Mouse (Mus musculus) lung, embryonic 14.5 days (tissue): ENCODE measurements around the gene Ptpro. TPM values are rescaled to one million over a fixed set of nuclear protein-coding genes. Genes with fewer than 3 reads are reported as not detected.

Experiments used
- ATAC-seq: fragments of 200-750 bp; cut with Nextera tagmentation; 2 replicates; pipeline ENCODE4 v1.8.0; 2017; ENCODE audit warnings: mild to moderate bottlenecking, moderate TSS enrichment, moderate library complexity; ENCODE audit not compliant: insufficient read depth
- DNase-seq: peaks from one replicate; pipeline ENCODE4 v3.0.0-alpha.2; 2015
- H3K27ac ChIP-seq: fragments of 300-500 bp; sonication (generic); 2 replicates; pipeline ENCODE4 v1.5.1; 2014; ENCODE audit warnings: low read depth, mild to moderate bottlenecking, moderate library complexity
- H3K27me3 ChIP-seq: fragments of 300-500 bp; sonication (generic); 2 replicates; pipeline ENCODE4 v1.6.1; 2014; ENCODE audit warnings: low read length, control low read depth; ENCODE audit not compliant: insufficient read depth
- H3K36me3 ChIP-seq: fragments of 300-500 bp; sonication (generic); 2 replicates; pipeline ENCODE4 v1.6.1; 2014; ENCODE audit warnings: control low read depth; ENCODE audit not compliant: insufficient read depth
- H3K4me1 ChIP-seq: fragments of 300-500 bp; sonication (generic); 2 replicates; pipeline ENCODE4 v1.6.1; 2014; ENCODE audit warnings: antibody characterized with exemption, control low read depth; ENCODE audit not compliant: insufficient read depth
- H3K4me2 ChIP-seq: fragments of 300-500 bp; sonication (generic); 2 replicates; pipeline ENCODE4 v1.6.1; 2014; ENCODE audit warnings: mild to moderate bottlenecking
- H3K4me3 ChIP-seq: fragments of 300-500 bp; sonication (generic); 2 replicates; pipeline ENCODE4 v1.5.1; 2014; ENCODE audit warnings: low read depth, low read length
- H3K9ac ChIP-seq: fragments of 300-500 bp; sonication (generic); 2 replicates; pipeline ENCODE4 v1.6.1; 2014
- H3K9me3 ChIP-seq: fragments of 300-500 bp; sonication (generic); 2 replicates; pipeline ENCODE4 v1.6.1; 2016; ENCODE audit warnings: low read depth, low read length, control low read depth
- CTCF ChIP-seq: IDR thresholded peaks from 2 replicates; pipeline ENCODE4 v1.5.1; 2016; ENCODE audit warnings: antibody characterized with exemption, low read depth
- WGBS: fragments of 180-500 bp; shearing (Covaris S2); extraction: QIAGEN DNeasy Blood & Tissue Kit; methylation state at CpG from one replicate; pipeline ENCODE4 v1.1.7; 2014; 5-methylcytosine and 5-hydroxymethylcytosine counted together
- polyA plus RNA-seq: library from polyadenylated mRNA; unstranded; fragments of >200 nt; fragmentation: Nextera tagmentation; extraction: Ambion mirVana; gene quantifications from 2 replicates; pipeline ENCODE4 v1.2.1, GENCODE M21; 2014

Ptpro gene
- polyA plus RNA-seq, 1 experiment from 2014 or later, result 2.8 TPM

- H3K27me3 ChIP-seq, result no peaks in the 10 kb centered on the region
- no peaks in the 10 kb centered on the region for H3K36me3 ChIP-seq
- H3K4me3 ChIP-seq, result no peak overlapping the region
- no peaks in the 10 kb centered on the region for H3K4me1 ChIP-seq
- TF ChIP-seq CTCF, result no peak; the same call in 1 of the 2 replicates
- no peak for ATAC-seq
- no peaks in the 10 kb centered on the region for H3K9me3 ChIP-seq
- 38% methylated on average over 1 of the region's 1 CpGs for WGBS
- H3K4me2 ChIP-seq, result no peak overlapping the region
- H3K9ac ChIP-seq, result no peak overlapping the region
- no peak for DNase-seq
- no peak overlapping the region for H3K27ac ChIP-seq
Observed at GRCm38 (mm10) chr6:137504052-137504451, 251.9 kb downstream of the Ptpro start.

GRCm38 (mm10) chr6:137505555-137506227 is 253.6 kb downstream of the Ptpro start:
- H3K9me3 ChIP-seq, result no peaks in the 10 kb centered on the region
- no peaks in the 10 kb centered on the region for H3K36me3 ChIP-seq
- no peak overlapping the region for H3K4me2 ChIP-seq
- TF ChIP-seq CTCF, result no peak
- no peak for ATAC-seq
- no peaks in the 10 kb centered on the region for H3K4me1 ChIP-seq
- H3K27me3 ChIP-seq, result no peaks in the 10 kb centered on the region
- no peak overlapping the region for H3K27ac ChIP-seq
- no peak overlapping the region for H3K9ac ChIP-seq
- WGBS, result 65% methylated on average over 3 of the region's 3 CpGs
- H3K4me3 ChIP-seq, result no peak overlapping the region
- DNase-seq, result no peak

GRCm38 (mm10) chr6:137506563-137506962 is 254.4 kb downstream of the Ptpro start:
- Histone ChIP-seq H3K4me3 (no peak overlapping the region), H3K27me3 (no peaks in the 10 kb centered on the region), H3K9me3 (no peaks in the 10 kb centered on the region), H3K4me1 (no peaks in the 10 kb centered on the region), H3K4me2 (no peak overlapping the region), H3K27ac (no peak overlapping the region), H3K36me3 (no peaks in the 10 kb centered on the region), H3K9ac (no peak overlapping the region)
- WGBS, result 84% methylated on average over 7 of the region's 7 CpGs
- no peak for TF ChIP-seq CTCF
- ATAC-seq (no peak), DNase-seq (no peak)

GRCm38 (mm10) chr6:137508936-137509335 is 256.8 kb downstream of the Ptpro start:
- TF ChIP-seq CTCF, result no peak
- WGBS, result 94% methylated on average over 19 of the region's 19 CpGs
- H3K27ac ChIP-seq, result no peak overlapping the region

GRCm38 (mm10) chr6:137509341-137510045 is 257.4 kb downstream of the Ptpro start:
- H3K36me3 ChIP-seq, result no peaks in the 10 kb centered on the region
- H3K27ac ChIP-seq, result no peak overlapping the region
- no peak overlapping the region for H3K9ac ChIP-seq
- no peaks in the 10 kb centered on the region for H3K27me3 ChIP-seq
- TF ChIP-seq CTCF, result no peak
- no peaks in the 10 kb centered on the region for H3K4me1 ChIP-seq
- H3K4me3 ChIP-seq, result no peak overlapping the region
- no peak for ATAC-seq
- WGBS, result 68% methylated on average over 14 of the region's 14 CpGs
- no peak for DNase-seq
- H3K9me3 ChIP-seq, result no peaks in the 10 kb centered on the region
- H3K4me2 ChIP-seq, result no peak overlapping the region

More at GRCm38 (mm10) chr6:137508936-137509335, 256.8 kb downstream of the Ptpro start:
- Histone ChIP-seq H3K4me3 (no peak overlapping the region), H3K27me3 (no peaks in the 10 kb centered on the region), H3K9ac (no peak overlapping the region), H3K36me3 (no peaks in the 10 kb centered on the region), H3K4me2 (no peak overlapping the region), H3K4me1 (no peaks in the 10 kb centered on the region), H3K9me3 (no peaks in the 10 kb centered on the region)
- DNase-seq (no peak), ATAC-seq (no peak)

GRCm38 (mm10) chr6:137512753-137513152 is 260.6 kb downstream of the Ptpro start:
- H3K36me3 ChIP-seq, result no peaks in the 10 kb centered on the region
- H3K27ac ChIP-seq, result no peak overlapping the region
- H3K4me1 ChIP-seq, result no peaks in the 10 kb centered on the region
- DNase-seq (no peak), ATAC-seq (no peak)
- no peaks in the 10 kb centered on the region for H3K9me3 ChIP-seq
- WGBS, result 58% methylated on average over 5 of the region's 5 CpGs
- no peaks in the 10 kb centered on the region for H3K27me3 ChIP-seq
- no peak overlapping the region for H3K4me3 ChIP-seq
- no peak overlapping the region for H3K4me2 ChIP-seq
- no peak for TF ChIP-seq CTCF
- H3K9ac ChIP-seq, result no peak overlapping the region

Other genes starting within 250 kb of the Ptpro start
- gene Rerg, start 81.8 kb upstream of the Ptpro start, polyA plus RNA-seq, result 21.3 and 22.0 TPM in 2 replicates